Mouse (Mus musculus): ENCODE data around the gene Gm11492. TPM values are rescaled to one million over a fixed set of nuclear protein-coding genes. Genes with fewer than 3 reads are reported as not detected.

Gene Gm11492
- polyA plus RNA-seq, 1 experiment: not detected

- 22% methylated on average over 7 of the region's 7 CpGs for WGBS
- peaks cover 12% of the 10 kb centered on the region for H3K4me1 ChIP-seq (ENCODE audit: control insufficient read depth, insufficient read depth, low read length)
- no peak for DNase-seq
These were observed 29.5 kb downstream of the Gm11492 start for GRCm38 (mm10) chr11:87595976-87596375.

GRCm38 (mm10) chr11:87596492-87596891 is 30.0 kb downstream of the Gm11492 start:
- DNase-seq: no peak
- Histone ChIP-seq H3K4me1 (ENCODE audit: control insufficient read depth, insufficient read depth, low read length) (peaks cover 12% of the 10 kb centered on the region), H3K4me3 (replicated peaks; ENCODE audit: extremely low read depth, low read depth, low read length) (no peak overlapping the region)
- WGBS: 53% methylated on average over 2 of the region's 2 CpGs
- TF ChIP-seq CTCF (IDR thresholded peaks at IDR 0.05; ENCODE audit: insufficient read depth, low read length): no peak
- TF ChIP-seq POLR2A (IDR thresholded peaks at IDR 0.05; ENCODE audit: borderline replicate concordance, extremely low read depth, low read depth, low read length): no peak

More at GRCm38 (mm10) chr11:87595976-87596375, 29.5 kb downstream of the Gm11492 start:
- TF ChIP-seq CTCF (IDR thresholded peaks at IDR 0.05; ENCODE audit: insufficient read depth, low read length) (no peak), POLR2A (IDR thresholded peaks at IDR 0.05; ENCODE audit: borderline replicate concordance, extremely low read depth, low read depth, low read length) (no peak)
- H3K4me3 ChIP-seq (replicated peaks; ENCODE audit: extremely low read depth, low read depth, low read length): peak overlapping the region; percentile 55

- TF ChIP-seq CTCF (IDR thresholded peaks at IDR 0.05; ENCODE audit: insufficient read depth, low read length): no peak
- no peak for TF ChIP-seq POLR2A (IDR thresholded peaks at IDR 0.05; ENCODE audit: borderline replicate concordance, extremely low read depth, low read depth, low read length)
- no peak for DNase-seq
- no peak overlapping the region for H3K4me3 ChIP-seq (replicated peaks; ENCODE audit: extremely low read depth, low read depth, low read length)
- H3K4me1 ChIP-seq (ENCODE audit: control insufficient read depth, insufficient read depth, low read length): peaks cover 12% of the 10 kb centered on the region
These were observed 30.6 kb downstream of the Gm11492 start for GRCm38 (mm10) chr11:87597061-87597460.

DNA sequence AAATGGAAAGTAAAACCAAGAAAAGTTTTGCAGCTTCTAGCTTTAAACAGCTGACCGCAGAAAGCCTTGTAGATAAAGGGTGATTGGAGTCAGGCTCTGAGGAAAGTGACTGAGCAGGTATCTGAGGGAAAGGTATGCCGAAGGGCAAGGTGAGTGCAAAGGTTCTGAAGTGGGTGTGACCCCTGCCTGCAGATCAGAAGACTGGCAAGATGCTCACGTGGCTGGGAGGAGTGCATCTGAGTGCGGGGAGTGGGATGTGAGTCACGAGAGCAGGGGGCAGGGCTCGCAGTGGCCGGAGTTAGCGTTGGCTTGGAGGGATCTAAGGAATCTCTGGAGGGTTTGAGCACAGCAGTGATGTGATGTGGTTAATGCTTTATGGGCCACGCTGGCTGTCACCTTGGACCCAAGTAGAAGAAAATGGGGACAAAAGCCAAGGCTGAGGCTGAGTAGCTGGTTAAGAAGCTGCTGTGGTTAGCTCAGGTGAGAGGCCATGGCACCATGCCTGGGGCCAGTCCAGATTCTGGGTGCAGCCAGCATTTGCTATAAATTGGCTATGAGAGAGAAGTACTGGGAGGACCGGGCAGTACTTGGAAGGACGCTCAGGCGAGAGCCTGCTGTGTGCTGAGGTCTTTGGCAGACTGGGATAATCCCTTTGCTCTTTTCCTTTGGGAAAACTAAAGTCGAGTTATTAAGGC is 33.1 kb downstream of the Gm11492 start:
- no peak for DNase-seq
- TF ChIP-seq CTCF (IDR thresholded peaks at IDR 0.05; ENCODE audit: insufficient read depth, low read length): no peak
- Histone ChIP-seq H3K4me3 (replicated peaks; ENCODE audit: extremely low read depth, low read depth, low read length) (no peak overlapping the region), H3K4me1 (ENCODE audit: control insufficient read depth, insufficient read depth, low read length) (peaks cover 4% of the 10 kb centered on the region; the same call in 1 of the 2 replicates)
- WGBS: 79% methylated on average over 13 of the region's 13 CpGs

DNA sequence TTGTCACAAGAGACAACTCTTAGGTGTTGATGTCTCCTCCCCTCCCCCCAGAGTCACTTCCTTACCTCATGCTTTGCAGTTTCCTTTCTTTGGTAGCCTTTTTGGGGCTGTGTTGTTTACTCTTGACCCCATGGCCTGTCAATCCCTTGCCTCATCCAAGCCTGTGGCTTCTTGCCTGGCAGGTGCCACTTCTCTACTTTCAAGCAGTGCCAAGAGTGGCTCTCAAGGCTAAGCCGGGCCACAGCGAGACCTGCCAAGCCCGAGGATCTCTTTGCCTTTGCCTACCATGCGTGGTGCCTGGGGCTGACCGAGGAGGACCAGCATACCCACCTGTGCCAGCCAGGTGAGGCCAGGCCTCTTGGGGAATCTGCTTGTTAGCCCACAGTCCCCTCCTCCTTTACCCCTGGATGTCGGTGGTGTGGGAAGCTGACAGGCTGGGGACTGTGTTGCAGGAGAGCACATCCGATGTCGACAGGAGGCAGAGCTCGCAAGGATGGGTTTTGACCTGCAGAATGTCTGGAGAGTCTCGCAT is 33.9 kb downstream of the Gm11492 start:
- WGBS: 85% methylated on average over 10 of the region's 10 CpGs
- H3K4me1 ChIP-seq (ENCODE audit: control insufficient read depth, insufficient read depth, low read length): peaks cover 4% of the 10 kb centered on the region; the same call in 1 of the 2 replicates
- H3K4me3 ChIP-seq (replicated peaks; ENCODE audit: extremely low read depth, low read depth, low read length): no peak overlapping the region
- DNase-seq: no peak
- no peak for TF ChIP-seq POLR2A (IDR thresholded peaks at IDR 0.05; ENCODE audit: borderline replicate concordance, extremely low read depth, low read depth, low read length)
- no peak for TF ChIP-seq CTCF (IDR thresholded peaks at IDR 0.05; ENCODE audit: insufficient read depth, low read length)

GRCm38 (mm10) chr11:87602234-87602633 is 35.8 kb downstream of the Gm11492 start:
- DNase-seq: no peak
- H3K4me1 ChIP-seq (ENCODE audit: control insufficient read depth, insufficient read depth, low read length): no peaks in the 10 kb centered on the region; the same call in 1 of the 2 replicates
- WGBS: 95% methylated on average over 9 of the region's 9 CpGs
- H3K4me3 ChIP-seq (replicated peaks; ENCODE audit: extremely low read depth, low read depth, low read length): no peak overlapping the region
- no peak for TF ChIP-seq CTCF (IDR thresholded peaks at IDR 0.05; ENCODE audit: insufficient read depth, low read length)
- no peak for TF ChIP-seq POLR2A (IDR thresholded peaks at IDR 0.05; ENCODE audit: borderline replicate concordance, extremely low read depth, low read depth, low read length)

- Histone ChIP-seq H3K4me1 (ENCODE audit: control insufficient read depth, insufficient read depth, low read length) (no peaks in the 10 kb centered on the region; the same call in 1 of the 2 replicates), H3K4me3 (replicated peaks; ENCODE audit: extremely low read depth, low read depth, low read length) (no peak overlapping the region)
- DNase-seq: no peak
- no peak for TF ChIP-seq POLR2A (IDR thresholded peaks at IDR 0.05; ENCODE audit: borderline replicate concordance, extremely low read depth, low read depth, low read length)
- TF ChIP-seq CTCF (IDR thresholded peaks at IDR 0.05; ENCODE audit: insufficient read depth, low read length): no peak
- 92% methylated on average over 2 of the region's 2 CpGs for WGBS
These were observed 37.1 kb downstream of the Gm11492 start for GRCm38 (mm10) chr11:87603571-87603970.

- DNase-seq: no peak
- no peak overlapping the region for H3K4me3 ChIP-seq (replicated peaks; ENCODE audit: extremely low read depth, low read depth, low read length)
- TF ChIP-seq POLR2A (IDR thresholded peaks at IDR 0.05; ENCODE audit: borderline replicate concordance, extremely low read depth, low read depth, low read length) (no peak), CTCF (IDR thresholded peaks at IDR 0.05; ENCODE audit: insufficient read depth, low read length) (no peak)
- no peaks in the 10 kb centered on the region for H3K4me1 ChIP-seq (ENCODE audit: control insufficient read depth, insufficient read depth, low read length)
- WGBS: 75% methylated on average over 7 of the region's 7 CpGs
These were observed 42.8 kb downstream of the Gm11492 start for GRCm38 (mm10) chr11:87609264-87609663.

- Histone ChIP-seq H3K4me1 (ENCODE audit: control insufficient read depth, insufficient read depth, low read length) (no peaks in the 10 kb centered on the region), H3K4me3 (replicated peaks; ENCODE audit: extremely low read depth, low read depth, low read length) (no peak overlapping the region)
- 74% methylated on average over 9 of the region's 9 CpGs for WGBS
- TF ChIP-seq POLR2A (IDR thresholded peaks at IDR 0.05; ENCODE audit: borderline replicate concordance, extremely low read depth, low read depth, low read length): no peak
- TF ChIP-seq CTCF (IDR thresholded peaks at IDR 0.05; ENCODE audit: insufficient read depth, low read length): no peak
- DNase-seq: no peak
These were observed 45.1 kb downstream of the Gm11492 start for GRCm38 (mm10) chr11:87611547-87611946.

DNA sequence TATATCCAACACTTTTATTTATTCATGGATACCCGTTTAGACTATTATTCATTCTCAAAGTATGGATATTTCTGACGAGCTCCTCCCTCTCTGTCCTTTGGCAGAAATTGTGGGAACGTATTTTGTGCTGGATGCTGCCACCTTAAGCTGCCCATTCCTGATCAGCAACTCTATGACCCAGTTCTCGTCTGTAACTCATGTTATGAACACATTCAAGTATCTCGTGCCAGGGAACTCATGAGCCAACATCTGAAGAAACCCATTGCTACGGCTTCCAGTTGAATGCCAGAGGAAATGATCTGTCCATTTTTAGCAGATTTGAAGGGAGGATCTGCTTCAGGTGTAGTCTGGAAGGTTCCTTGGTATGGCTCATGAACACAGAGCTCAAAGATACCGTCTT is 47.5 kb downstream of the Gm11492 start:
- no peak for DNase-seq
- TF ChIP-seq POLR2A (IDR thresholded peaks at IDR 0.05; ENCODE audit: borderline replicate concordance, extremely low read depth, low read depth, low read length) (no peak), CTCF (IDR thresholded peaks at IDR 0.05; ENCODE audit: insufficient read depth, low read length) (no peak)
- Histone ChIP-seq H3K4me1 (ENCODE audit: control insufficient read depth, insufficient read depth, low read length) (no peaks in the 10 kb centered on the region), H3K4me3 (replicated peaks; ENCODE audit: extremely low read depth, low read depth, low read length) (no peak overlapping the region)
- WGBS: 81% methylated on average over 7 of the region's 7 CpGs
